Comparison of ENCODE assay signal across 7 mouse cellular contexts in genomic region chr2:146290871-146291637, GRCm38 (mm10).
DNase-seq lines count a peak whose midpoint lies in the region; ATAC-seq lines count a peak whose summit lies in the region.

No protein-coding gene starts in this region.

- peaks cover 36% of the 10 kb centered on the region for H3K4me1 ChIP-seq in neural tube, embryonic 13.5 days (replicated peaks)
- H3K4me1 ChIP-seq in heart, embryonic 11.5 days (ENCODE audit: control insufficient read depth, insufficient read depth, low read length), result no peaks in the 10 kb centered on the region

- no peaks in the 10 kb centered on the region for H3K27me3 ChIP-seq in neural tube, embryonic 13.5 days
- H3K27me3 ChIP-seq in heart, embryonic 11.5 days (ENCODE audit: control insufficient read depth, insufficient read depth, low read length), result no peaks in the 10 kb centered on the region

- H3K27ac ChIP-seq in neural tube, embryonic 13.5 days (replicated peaks), result peak overlapping the region; percentile 76
- no peak overlapping the region for H3K27ac ChIP-seq in heart, embryonic 11.5 days (ENCODE audit: low read depth, low read length)

- no peak overlapping the region for H3K4me3 ChIP-seq in neural tube, embryonic 13.5 days
- no peak overlapping the region for H3K4me3 ChIP-seq in heart, embryonic 11.5 days (ENCODE audit: low read depth, low read length)

- peak; percentile 79 for DNase-seq in embryo, embryonic 11 days
- DNase-seq in left cerebral cortex, adult 11 months (ENCODE audit: low spot score), result peak; percentile 72
- no peak for DNase-seq in ovary, postnatal 10 days (ENCODE audit: low spot score)
- no peak for DNase-seq in heart, adult 8-10 months (ENCODE audit: low spot score)

- H3K36me3 ChIP-seq in neural tube, embryonic 13.5 days, result no peaks in the 10 kb centered on the region
- no peaks in the 10 kb centered on the region for H3K36me3 ChIP-seq in heart, embryonic 11.5 days (ENCODE audit: control insufficient read depth, insufficient read depth, low read length)

- H3K9ac ChIP-seq in neural tube, embryonic 13.5 days, result peak overlapping the region; percentile 23; the same call in 1 of the 2 replicates
- no peak overlapping the region for H3K9ac ChIP-seq in heart, embryonic 11.5 days (ENCODE audit: low read depth, low read length)

- H3K9me3 ChIP-seq in neural tube, embryonic 13.5 days, result no peaks in the 10 kb centered on the region
- H3K9me3 ChIP-seq in heart, embryonic 11.5 days (replicated peaks; ENCODE audit: control insufficient read depth, low read length), result no peaks in the 10 kb centered on the region

- 9% methylated on average over 14 of the region's 14 CpGs for WGBS in neural tube, embryonic 13.5 days
- 58% methylated on average over 14 of the region's 14 CpGs for WGBS in heart, embryonic 11.5 days (ENCODE audit: insufficient replicate concordance)

- ATAC-seq in frontal cortex, adult (ENCODE audit: low TSS enrichment), result peak; percentile 92
- peak; percentile 91 for ATAC-seq in neural tube, embryonic 13.5 days (ENCODE audit: low read depth)
- no peak for ATAC-seq in heart, embryonic 11.5 days (replicated peaks; ENCODE audit: insufficient number of reproducible peaks, low FRiP score, low TSS enrichment)

- H3K4me2 ChIP-seq in neural tube, embryonic 13.5 days, result no peak overlapping the region
- H3K4me2 ChIP-seq in heart, embryonic 11.5 days, result no peak overlapping the region

Comparison
In these comparisons a context has a peak if more than half of its experiments do, and no peak if none do; other contexts are left out.
1. DNase-seq: peak in embryo, embryonic 11 days (single experiment) and left cerebral cortex, adult 11 months (single experiment); none in ovary, postnatal 10 days (single experiment) and heart, adult 8-10 months (single experiment).